Mouse (Mus musculus): ENCODE data around the gene Atp2c2.

DNA sequence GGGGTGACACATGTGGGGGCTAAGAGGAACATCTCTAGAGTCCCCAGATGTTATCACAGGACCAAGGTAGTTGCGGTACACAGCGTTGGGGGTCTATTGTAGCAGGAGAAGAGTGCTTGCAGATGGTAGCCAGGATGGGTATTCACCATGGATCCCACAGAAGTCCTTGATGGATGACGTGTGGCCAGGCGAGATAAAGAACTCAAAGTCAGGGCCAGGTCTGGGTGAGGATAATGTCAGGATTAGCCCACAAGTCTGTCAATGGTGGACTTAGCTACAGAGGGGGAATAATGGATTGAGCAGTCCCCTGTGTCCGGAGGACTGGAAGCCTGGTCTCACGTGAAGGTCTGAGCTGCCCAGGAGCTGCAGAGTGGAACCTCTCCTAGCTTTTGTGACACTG is 24.8 kb downstream of the Atp2c2 start:
- TF ChIP-seq TCF12 (IDR thresholded peaks at IDR 0.05; ENCODE audit: insufficient read depth, poor library complexity, severe bottlenecking), result no peak
- no peak for TF ChIP-seq MAX (IDR thresholded peaks at IDR 0.05; ENCODE audit: low read depth)
- no peak for TF ChIP-seq USF1 (IDR thresholded peaks at IDR 0.05; ENCODE audit: low read depth)
- TF ChIP-seq POLR2A (IDR thresholded peaks at IDR 0.05; ENCODE audit: insufficient read length, low read depth), result no peak

Measured in myocyte (in vitro differentiated cells).